Mouse (Mus musculus) MN1 (cell line): ENCODE measurements at regions not wholly inside any gene's neighbourhood (a gene's known extent, or its start where the extent isn't known, plus 50 kb on each side); places are given as distances from the start of the nearest gene placed in this dataset.

Experiments used
- DNase-seq: peaks from one replicate; pipeline ENCODE4 v3.0.0-alpha.2; 2016; ENCODE audit warnings: low spot score

DNA sequence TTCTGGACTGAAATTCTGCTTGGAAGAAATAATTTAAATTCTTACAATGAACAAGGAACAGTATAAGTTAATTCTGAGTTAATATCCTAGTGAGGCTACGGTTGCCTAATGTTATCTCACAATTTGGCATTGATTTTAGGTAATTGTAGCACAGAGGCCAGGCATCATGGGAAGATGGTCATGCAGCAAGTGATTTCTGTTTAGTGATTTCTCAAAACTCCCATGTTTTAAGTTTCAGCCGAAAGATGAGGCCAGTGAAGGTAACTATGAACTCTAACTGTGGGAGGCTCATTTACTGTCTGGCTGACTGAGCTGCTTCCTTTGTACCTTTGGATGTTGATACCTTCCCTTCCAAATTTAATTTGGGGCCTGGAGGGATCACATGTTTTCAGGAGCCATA is 65.6 kb upstream of the Cwc22 start:
- no peak for DNase-seq

DNA sequence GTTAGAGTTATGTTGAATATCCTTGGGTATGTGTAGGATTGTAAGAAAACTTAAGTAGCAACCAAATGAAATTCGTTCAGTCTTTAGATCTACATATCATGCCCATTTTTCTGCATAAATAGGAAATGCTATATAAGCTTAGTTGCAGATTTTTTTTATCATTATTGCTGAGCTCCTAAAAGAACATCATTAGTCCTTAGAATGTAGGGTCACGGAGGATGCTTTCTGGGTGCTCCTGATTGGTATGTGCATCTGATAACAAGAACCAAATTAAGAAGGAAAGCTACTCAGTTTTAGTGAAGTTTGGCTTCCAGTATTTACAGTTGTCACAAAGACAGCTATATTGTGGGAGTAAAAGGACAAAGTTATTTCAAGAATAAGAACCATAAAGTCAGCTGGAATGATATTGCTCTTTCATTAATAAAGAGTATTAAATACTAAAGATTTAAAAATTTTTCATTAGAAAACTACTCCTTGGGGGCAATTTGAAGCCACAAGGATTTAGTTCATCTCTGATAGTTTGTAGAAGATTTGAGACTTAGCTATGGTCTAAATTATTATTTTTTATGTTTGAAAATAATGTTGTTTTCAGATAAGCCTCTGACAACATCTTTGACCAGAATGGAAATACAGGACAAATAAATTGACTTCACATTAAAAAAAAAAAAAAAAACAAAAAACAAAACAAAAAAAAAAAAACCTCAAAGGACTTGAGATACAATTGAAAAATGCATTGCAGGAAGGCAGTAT is 65.1 kb upstream of the Cwc22 start:
- no peak for DNase-seq

GRCm38 (mm10) chr2:78010066-78010690 is 64.0 kb upstream of the Cwc22 start:
- DNase-seq, result no peak

- no peak for DNase-seq
Observed at GRCm38 (mm10) chr2:78008094-78008493, 61.9 kb upstream of the Cwc22 start.

GRCm38 (mm10) chr2:78005402-78006021 is 59.3 kb upstream of the Cwc22 start:
- DNase-seq, result no peak

- DNase-seq, result no peak
Observed at GRCm38 (mm10) chr2:78004426-78004825, 58.3 kb upstream of the Cwc22 start.
